ENCODE assay signal across 30 mouse cellular contexts in the genomic region with DNA sequence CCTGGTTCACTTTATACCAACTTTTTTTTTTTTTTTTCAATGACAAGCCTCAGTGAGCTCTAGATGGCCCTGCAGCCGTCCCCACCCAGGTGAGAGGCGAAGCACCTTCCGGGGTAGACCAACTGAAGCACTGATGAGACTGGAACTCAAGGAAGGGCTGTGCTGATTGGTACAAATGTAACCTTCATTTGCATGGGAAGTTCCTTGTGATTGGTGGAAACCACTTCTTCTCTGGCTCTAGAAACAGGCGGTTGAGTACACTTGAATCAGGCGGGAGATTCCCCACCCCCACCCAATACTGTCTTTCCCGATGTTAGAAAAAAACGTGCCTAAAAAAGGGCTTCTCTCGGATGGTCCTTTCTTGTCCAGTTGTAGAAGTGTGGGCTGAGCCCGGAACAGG. TPM values are rescaled to one million over a fixed set of nuclear protein-coding genes. Genes with fewer than 3 reads are reported as not detected.
DNase-seq lines count a peak whose midpoint lies in the region; ATAC-seq and TF ChIP-seq lines count a peak whose summit lies in the region.
"Had no signal": no experiment of that assay in that cellular context is flagged by ENCODE, and none has a peak within 500 bp of the region (broad histone marks: within the 10 kb centered on the region; RNA-seq: fewer than 3 reads in every experiment).

No protein-coding gene starts in this region.

- no peak overlapping the region for H3K4me3 ChIP-seq in lung, embryonic 14.5 days (ENCODE audit: low read depth, low read length)
- no peak overlapping the region for H3K4me3 ChIP-seq in lung, adult 2 months (replicated peaks; ENCODE audit: extremely low read depth, low read depth, low read length)
- no peak overlapping the region for H3K4me3 ChIP-seq in stomach, postnatal 0 days (ENCODE audit: low read depth, low read length)
- no peak overlapping the region for H3K4me3 ChIP-seq in midbrain, embryonic 10.5 days
- H3K4me3 ChIP-seq: forebrain, embryonic 13.5 days; heart, embryonic 10.5 days; heart, embryonic 15.5 days; hindbrain, embryonic 12.5 days; intestine, embryonic 15.5 days; lung, embryonic 15.5 days; megakaryocyte, embryonic 14.5 days had no signal

- no peak for DNase-seq in lung, embryonic 14.5 days
- DNase-seq in lung, adult 2 months, result no peak
- peak; percentile 64 for DNase-seq in ES-CJ7 (ENCODE audit: low read depth, low spot score)
- DNase-seq in ZHBTc4 (ENCODE audit: low read depth, low spot score), result peak; percentile 51
- DNase-seq in stomach, postnatal 0 days (ENCODE audit: low spot score), result no peak
- DNase-seq in midbrain, embryonic 10.5 days (ENCODE audit: low spot score), result no peak
- DNase-seq in layer of hippocampus, postnatal 14 days (ENCODE audit: low spot score in 2 of 2), result no peak
- DNase-seq: adrenal gland, postnatal 25 days; cerebellum, adult 18-20 months; cerebellum, postnatal 25 days; gastrocnemius, postnatal 10 days; heart, postnatal 36 days; kidney, adult 2 months; kidney, postnatal 10 days; liver; lung, postnatal 4 days; midbrain, embryonic 14.5 days; right cerebral cortex, adult 18-20 months; spleen, adult 18-20 months had no signal

- H3K9me3 ChIP-seq in lung, embryonic 14.5 days (ENCODE audit: low read depth, low read length), result no peaks in the 10 kb centered on the region
- no peaks in the 10 kb centered on the region for H3K9me3 ChIP-seq in stomach, postnatal 0 days (ENCODE audit: control insufficient read depth, low read length)
- no peaks in the 10 kb centered on the region for H3K9me3 ChIP-seq in midbrain, embryonic 10.5 days (replicated peaks)
- H3K9me3 ChIP-seq: forebrain, embryonic 13.5 days; heart, embryonic 10.5 days; heart, embryonic 15.5 days; hindbrain, embryonic 12.5 days; intestine, embryonic 15.5 days; lung, embryonic 15.5 days had no signal

- 73% methylated on average over 9 of the region's 9 CpGs for WGBS in lung, embryonic 14.5 days
- 82% methylated on average over 9 of the region's 9 CpGs for WGBS in lung, adult 2 months
- WGBS in stomach, postnatal 0 days, result 82% methylated on average over 9 of the region's 9 CpGs
- WGBS in midbrain, embryonic 10.5 days, result 84% methylated on average over 9 of the region's 9 CpGs

- H3K9ac ChIP-seq in lung, embryonic 14.5 days, result no peak overlapping the region
- no peak overlapping the region for H3K9ac ChIP-seq in stomach, postnatal 0 days (ENCODE audit: low read length)
- H3K9ac ChIP-seq: forebrain, embryonic 13.5 days; heart, embryonic 15.5 days; hindbrain, embryonic 12.5 days; intestine, embryonic 15.5 days; liver, embryonic 14.5 days; lung, embryonic 15.5 days had no signal

- no peak overlapping the region for H3K4me2 ChIP-seq in lung, embryonic 14.5 days
- no peak overlapping the region for H3K4me2 ChIP-seq in stomach, postnatal 0 days (replicated peaks; ENCODE audit: low read depth)
- H3K4me2 ChIP-seq: forebrain, embryonic 13.5 days; heart, embryonic 15.5 days; hindbrain, embryonic 12.5 days; intestine, embryonic 15.5 days; lung, embryonic 15.5 days had no signal

- TF ChIP-seq CTCF in lung, embryonic 14.5 days (IDR thresholded peaks at IDR 0.05; ENCODE audit: low read depth), result no peak
- TF ChIP-seq CTCF in lung, adult 2 months (IDR thresholded peaks at IDR 0.05; ENCODE audit: insufficient read depth, low read length), result no peak
- TF ChIP-seq CTCF in stomach, postnatal 0 days (IDR thresholded peaks at IDR 0.05; ENCODE audit: low read depth), result no peak

- peaks cover 4% of the 10 kb centered on the region; the same call in 1 of the 2 replicates for H3K27me3 ChIP-seq in lung, embryonic 14.5 days (ENCODE audit: insufficient read depth, low read length)
- H3K27me3 ChIP-seq in stomach, postnatal 0 days (ENCODE audit: control insufficient read depth, insufficient read depth, low read length), result no peaks in the 10 kb centered on the region
- peaks cover 10% of the 10 kb centered on the region for H3K27me3 ChIP-seq in midbrain, embryonic 10.5 days (ENCODE audit: low read depth, poor library complexity, severe bottlenecking)
- H3K27me3 ChIP-seq: hindbrain, embryonic 12.5 days; intestine, embryonic 15.5 days had no signal

- no peaks in the 10 kb centered on the region for H3K36me3 ChIP-seq in lung, embryonic 14.5 days (ENCODE audit: insufficient read depth)
- H3K36me3 ChIP-seq in stomach, postnatal 0 days (ENCODE audit: control insufficient read depth, insufficient read depth, low read length), result no peaks in the 10 kb centered on the region
- H3K36me3 ChIP-seq in midbrain, embryonic 10.5 days, result no peaks in the 10 kb centered on the region
- H3K36me3 ChIP-seq: heart, embryonic 10.5 days; heart, embryonic 15.5 days; hindbrain, embryonic 12.5 days; intestine, embryonic 15.5 days; lung, embryonic 15.5 days had no signal

- ATAC-seq in lung, embryonic 14.5 days (ENCODE audit: insufficient read depth), result no peak
- ATAC-seq in stomach, postnatal 0 days (ENCODE audit: low FRiP score, low TSS enrichment), result 0 out of 2 replicates have a peak, but pooled peaks have one; percentile 22
- ATAC-seq: CD4-positive, CD25-positive, alpha-beta regulatory T cell, adult 4 months; forebrain, embryonic 13.5 days; hindbrain, postnatal 0 days; intestine, embryonic 15.5 days had no signal

- no peak for TF ChIP-seq EP300 in stomach, postnatal 0 days (optimal IDR thresholded peaks at IDR 0.05)

- peak overlapping the region; percentile 31; the same call in 1 of the 2 replicates for H3K27ac ChIP-seq in lung, embryonic 14.5 days (ENCODE audit: low read depth)
- peak overlapping the region; percentile 94 for H3K27ac ChIP-seq in stomach, postnatal 0 days (replicated peaks)
- H3K27ac ChIP-seq in midbrain, embryonic 10.5 days (replicated peaks), result no peak overlapping the region
- H3K27ac ChIP-seq: forebrain, embryonic 13.5 days; heart, embryonic 10.5 days; heart, embryonic 15.5 days; hindbrain, embryonic 12.5 days; hindbrain, postnatal 0 days; intestine, embryonic 15.5 days; liver, embryonic 14.5 days; lung, embryonic 15.5 days had no signal

- no peaks in the 10 kb centered on the region for H3K4me1 ChIP-seq in lung, embryonic 14.5 days (ENCODE audit: insufficient read depth)
- peaks cover 5% of the 10 kb centered on the region for H3K4me1 ChIP-seq in lung, adult 2 months (ENCODE audit: control insufficient read depth, insufficient read depth, low read length)
- H3K4me1 ChIP-seq in stomach, postnatal 0 days (replicated peaks; ENCODE audit: control insufficient read depth, insufficient read depth), result peaks cover 7% of the 10 kb centered on the region
- H3K4me1 ChIP-seq in midbrain, embryonic 10.5 days, result peaks cover 24% of the 10 kb centered on the region

- no peak for TF ChIP-seq POLR2A in lung, adult 2 months (IDR thresholded peaks at IDR 0.05; ENCODE audit: borderline replicate concordance, extremely low read depth, low read depth, low read length)

RNA-seq across cellular contexts. Expression of a gene that starts 55.0 kb away (rescaled TPM):
- polyA plus RNA-seq in lung, embryonic 14.5 days (2014; fragmentation: Nextera tagmentation; extraction: Ambion mirVana), result 0.13 and 0.26 TPM in 2 replicates
- polyA plus RNA-seq in lung, adult 2 months (2012; rRNA removed), result 0.13 and 0.15 TPM in 2 replicates
- polyA plus RNA-seq in stomach, postnatal 0 days (2015; fragmentation: Nextera tagmentation; extraction: Ambion mirVana), result 0.34 and 0.54 TPM in 2 replicates
- 0.28 and 0.40 TPM in 2 replicates for polyA plus RNA-seq in midbrain, embryonic 10.5 days (2016; fragmentation: Nextera tagmentation; extraction: Ambion mirVana)
- total RNA-seq in layer of hippocampus, postnatal 14 days (2021), result 10 to 100 TPM; 52.9 to 53.1 TPM
- total RNA-seq: neutrophil, adult 5-6 weeks had no signal
- polyA plus RNA-seq: CD4-positive, CD25-positive, alpha-beta regulatory T cell, adult 4 months had no signal

Comparison
In these comparisons a context has a peak if more than half of its experiments do, and no peak if none do; other contexts are left out.
1. DNase-seq: peak in ES-CJ7 (single experiment) and ZHBTc4 (single experiment); none in lung, embryonic 14.5 days (single experiment), lung, adult 2 months (single experiment), stomach, postnatal 0 days (single experiment), midbrain, embryonic 10.5 days (single experiment) and layer of hippocampus, postnatal 14 days (0 of 2).